Mouse (Mus musculus): Measurements from ENCODE around the gene Fbxl17.

- TF ChIP-seq CTCF (IDR thresholded peaks at IDR 0.05; ENCODE audit: low read depth): no peak
- TF ChIP-seq EP300 (IDR thresholded peaks at IDR 0.05; ENCODE audit: low read depth): no peak
Observed at GRCm38 (mm10) chr17:63180042-63180441, 319.8 kb downstream of the Fbxl17 start.
